Mouse (Mus musculus) C2C12 (cell line): Measurements from ENCODE around the gene Tssk6. TPM values are rescaled to one million over a fixed set of nuclear protein-coding genes. Genes with fewer than 3 reads are reported as not detected.
A peak's percentile ranks its signal among the peaks of the same experiment; 100 is the strongest.

Source experiments
- H3K27me3 ChIP-seq: one replicate; pipeline ENCODE4 v1.6.1; 2011; ENCODE audit not compliant: control insufficient read depth, insufficient read depth, insufficient read length
- H3K36me3 ChIP-seq: one replicate; pipeline ENCODE4 v1.6.1; 2011; ENCODE audit not compliant: control insufficient read depth, insufficient read depth
- H3K4me3 ChIP-seq: one replicate; pipeline ENCODE4 v1.5.1; 2011; ENCODE audit warnings: mild to moderate bottlenecking, control low read depth; ENCODE audit not compliant: poor library complexity, insufficient read depth, severe bottlenecking
- H3K79me2 ChIP-seq: one replicate; pipeline ENCODE4 v1.6.1; 2011; ENCODE audit not compliant: control insufficient read depth, insufficient read depth
- H3K79me3 ChIP-seq: one replicate; pipeline ENCODE4 v1.6.1; 2011; ENCODE audit warnings: low read depth, control low read depth
- H3ac ChIP-seq: one replicate; pipeline ENCODE3; 2011; ENCODE audit warnings: low read depth; ENCODE audit not compliant: control insufficient read depth, insufficient read length
- CEBPB ChIP-seq: IDR thresholded peaks from one replicate; pipeline ENCODE4 v1.6.1; 2011; ENCODE audit warnings: low read depth, mild to moderate bottlenecking, control low read depth, moderate library complexity
- CTCF ChIP-seq: IDR thresholded peaks from one replicate; pipeline ENCODE4 v1.5.1; 2011; ENCODE audit not compliant: control insufficient read depth, insufficient read depth, insufficient read length
- FOSL1 ChIP-seq: IDR thresholded peaks from one replicate; pipeline ENCODE4 v1.8.0; 2011; ENCODE audit warnings: mild to moderate bottlenecking, low read length; ENCODE audit not compliant: poor library complexity, insufficient read depth, severe bottlenecking
- MAX ChIP-seq: IDR thresholded peaks from one replicate; pipeline ENCODE4 v1.6.1; 2011; ENCODE audit warnings: mild to moderate bottlenecking, control low read depth
- MYOD1 ChIP-seq: IDR thresholded peaks from one replicate; pipeline ENCODE4 v1.6.1; 2011; ENCODE audit warnings: low read depth; ENCODE audit not compliant: control insufficient read depth, insufficient read length
- MYOG ChIP-seq: IDR thresholded peaks from one replicate; pipeline ENCODE4 v1.6.1; 2011; ENCODE audit not compliant: control insufficient read depth, insufficient read length; ENCODE audit errors: extremely low read depth
- USF1 ChIP-seq: IDR thresholded peaks from one replicate; pipeline ENCODE4 v1.6.1; 2011; ENCODE audit warnings: low read depth, mild to moderate bottlenecking, control low read depth, moderate library complexity
- polyA plus RNA-seq: library from polyadenylated mRNA; unstranded; fragments of >200 nt; fragmentation: generic; extraction: Trizol; gene quantifications from one replicate; pipeline ENCODE4 v1.2.1, GENCODE M21; 2012; ENCODE audit warnings: missing spikeins

The Tssk6 gene
- polyA plus RNA-seq, 1 experiment: 0.57 TPM

DNA sequence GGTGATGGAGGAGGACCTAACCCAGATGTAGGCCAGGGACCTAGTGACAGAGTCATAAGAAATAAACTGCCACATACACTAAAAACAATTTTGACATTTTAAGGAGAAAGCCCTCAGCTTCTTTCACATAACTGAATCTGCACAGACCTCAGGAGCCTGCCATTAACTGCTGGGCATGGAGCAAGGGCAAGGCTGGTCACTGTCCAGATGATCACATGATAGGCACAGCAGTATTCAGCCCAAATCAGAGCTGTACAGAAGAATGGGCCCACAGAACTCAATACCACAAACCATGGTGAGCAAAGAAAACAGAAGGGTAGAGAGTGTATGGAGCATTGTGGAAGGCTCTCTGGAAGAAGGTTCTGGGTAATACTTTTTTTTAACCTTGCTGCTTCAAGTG lies 24.9 kb downstream of the Tssk6 start:
- Histone ChIP-seq H3K4me3 (no peak overlapping the region), H3K36me3 (peaks cover 10% of the 10 kb centered on the region), H3ac (no peak overlapping the region), H3K27me3 (no peaks in the 10 kb centered on the region), H3K79me2 (peaks cover 98% of the 10 kb centered on the region), H3K79me3 (peaks cover 47% of the 10 kb centered on the region)
- no peak for TF ChIP-seq CEBPB
- no peak for TF ChIP-seq FOSL1
- TF ChIP-seq USF1: no peak

DNA sequence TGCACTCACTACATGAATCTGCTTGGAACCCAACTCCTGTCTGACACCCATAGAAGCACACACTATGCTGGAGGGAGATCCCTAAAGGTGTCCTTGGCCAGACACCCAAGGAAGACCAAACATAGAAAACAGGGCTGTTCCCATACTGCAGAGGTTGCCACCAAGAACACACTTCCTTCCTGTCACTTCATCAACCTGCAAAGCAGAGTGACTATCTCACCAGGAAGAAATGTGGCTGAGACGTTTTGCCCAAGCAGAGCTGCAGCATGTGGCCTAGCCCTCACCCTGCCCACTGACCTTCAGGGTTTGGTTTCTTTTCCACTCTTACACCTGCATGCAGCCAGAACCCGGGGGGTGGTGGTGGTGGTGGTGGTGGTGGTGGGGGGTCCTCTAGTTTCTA lies 31.8 kb downstream of the Tssk6 start:
- peaks cover 58% of the 10 kb centered on the region for H3K79me3 ChIP-seq
- H3K27me3 ChIP-seq: no peaks in the 10 kb centered on the region
- no peak overlapping the region for H3K4me3 ChIP-seq
- H3ac ChIP-seq: no peak overlapping the region
- TF ChIP-seq MAX (no peak), CTCF (no peak), MYOD1 (no peak), MYOG (no peak), FOSL1 (no peak), CEBPB (no peak), USF1 (no peak)
- H3K79me2 ChIP-seq: peaks cover 98% of the 10 kb centered on the region
- peaks cover 26% of the 10 kb centered on the region for H3K36me3 ChIP-seq

DNA sequence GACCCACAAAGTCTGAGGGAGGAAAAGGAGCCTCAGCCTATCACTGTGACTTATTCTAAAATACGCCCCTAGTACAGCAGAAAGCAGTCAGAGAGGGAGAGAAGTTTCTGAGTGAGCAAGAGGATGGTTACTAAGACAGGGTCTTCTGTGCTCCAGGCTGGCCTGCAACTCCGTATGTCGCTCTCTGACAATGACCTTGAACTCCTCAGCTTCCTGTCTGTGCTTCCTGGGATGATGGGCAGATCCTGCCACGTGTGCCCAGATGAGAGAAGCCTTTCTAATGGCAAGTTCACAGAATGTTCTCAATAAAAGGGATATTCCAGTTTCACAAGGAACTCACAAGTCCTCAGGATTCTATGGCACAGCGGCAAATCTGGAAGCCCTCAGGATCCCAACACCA lies 32.6 kb downstream of the Tssk6 start:
- no peak for TF ChIP-seq MYOD1
- TF ChIP-seq MYOG: no peak
- no peak for TF ChIP-seq FOSL1
- TF ChIP-seq CEBPB: no peak
- no peak for TF ChIP-seq USF1
- TF ChIP-seq MAX: no peak
- no peak for TF ChIP-seq CTCF
- no peak overlapping the region for H3ac ChIP-seq
- H3K4me3 ChIP-seq: no peak overlapping the region
- peaks cover 26% of the 10 kb centered on the region for H3K36me3 ChIP-seq
- H3K27me3 ChIP-seq: no peaks in the 10 kb centered on the region
- peaks cover 57% of the 10 kb centered on the region for H3K79me3 ChIP-seq
- peaks cover 97% of the 10 kb centered on the region for H3K79me2 ChIP-seq

DNA sequence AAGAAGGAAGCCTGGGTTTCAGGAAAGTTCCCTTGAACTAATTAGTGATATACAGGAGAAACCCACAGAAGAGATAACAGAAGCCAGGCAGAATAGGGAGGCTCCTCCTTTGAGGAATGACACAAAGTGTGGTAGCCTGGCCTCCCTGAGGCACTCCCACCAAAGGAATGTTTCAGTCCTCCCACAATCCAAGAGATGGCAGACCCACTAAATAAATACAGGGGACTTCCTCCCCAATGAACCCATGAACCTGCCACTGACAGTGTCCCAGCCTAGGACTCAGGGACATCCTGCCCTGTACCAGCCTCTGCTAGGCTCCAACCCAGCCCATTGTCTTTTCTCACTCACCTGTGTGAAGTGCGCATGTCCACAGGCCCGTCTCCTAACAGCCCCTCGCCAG lies 33.4 kb downstream of the Tssk6 start:
- Histone ChIP-seq H3K27me3 (no peaks in the 10 kb centered on the region), H3K79me2 (peaks cover 97% of the 10 kb centered on the region), H3K79me3 (peaks cover 62% of the 10 kb centered on the region), H3ac (no peak overlapping the region), H3K4me3 (no peak overlapping the region), H3K36me3 (peaks cover 26% of the 10 kb centered on the region)
- TF ChIP-seq MYOG: no peak
- no peak for TF ChIP-seq USF1
- no peak for TF ChIP-seq FOSL1
- no peak for TF ChIP-seq CEBPB
- TF ChIP-seq MAX: no peak

DNA sequence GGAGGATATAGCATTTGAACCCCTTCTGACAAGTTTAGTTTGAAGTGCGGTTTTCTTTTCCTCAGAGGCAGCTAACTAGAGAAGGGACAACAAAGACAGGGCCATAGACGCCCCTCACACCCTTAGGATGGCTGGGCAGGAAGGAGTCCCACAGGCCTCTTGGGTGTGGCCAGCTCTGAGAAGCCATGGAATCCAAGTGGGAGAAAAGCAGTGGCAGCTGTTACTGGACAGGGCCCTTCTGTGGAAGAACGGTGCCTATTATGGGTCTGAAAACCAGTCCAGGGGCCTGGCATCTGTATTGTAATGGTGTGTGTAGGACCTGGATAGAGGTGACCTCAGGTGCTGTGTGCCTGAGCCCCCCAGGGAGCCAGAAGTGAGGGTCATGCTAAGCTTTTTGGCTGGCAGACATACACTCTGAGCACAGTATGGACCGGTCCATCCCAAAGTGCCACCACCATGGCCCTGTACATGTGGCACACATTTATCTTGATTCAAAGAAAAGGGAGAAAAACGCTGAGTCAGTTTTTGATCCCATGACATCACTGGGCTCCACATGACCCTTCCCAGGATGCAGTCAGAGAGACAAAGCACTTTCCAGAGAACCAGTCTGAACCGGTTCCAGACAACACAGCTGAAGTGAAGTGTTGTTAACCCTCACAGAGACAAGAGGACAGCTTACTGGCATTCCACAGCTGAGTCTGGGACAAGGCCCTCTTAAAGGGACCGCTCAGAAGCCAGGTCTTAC lies 34.2 kb downstream of the Tssk6 start:
- H3K36me3 ChIP-seq: peaks cover 26% of the 10 kb centered on the region
- peak; percentile 72 for TF ChIP-seq USF1
- TF ChIP-seq MAX: no peak
- H3K4me3 ChIP-seq: no peak overlapping the region

DNA sequence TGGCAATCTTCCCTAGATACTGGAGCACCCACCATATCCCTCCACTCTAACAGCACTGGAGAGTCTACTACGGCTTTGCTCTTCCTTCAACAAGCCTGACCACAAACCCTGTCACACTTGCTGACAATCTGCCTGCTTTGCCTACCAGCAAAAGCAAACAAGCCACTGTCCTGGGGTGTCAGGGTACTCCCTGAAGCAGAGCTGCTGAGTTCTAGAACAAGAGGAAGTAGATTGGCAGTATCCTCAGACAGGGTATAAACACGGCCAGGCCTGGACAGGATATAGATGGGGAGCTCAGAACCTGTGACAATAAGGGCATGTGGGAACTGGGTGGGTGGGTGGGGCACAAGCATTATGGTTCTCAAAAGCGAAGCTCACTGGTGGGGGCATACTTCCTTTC lies 35.5 kb downstream of the Tssk6 start:
- H3K4me3 ChIP-seq: no peak overlapping the region
- no peak for TF ChIP-seq MYOD1
- TF ChIP-seq FOSL1: no peak
- no peak for TF ChIP-seq CTCF
- TF ChIP-seq CEBPB: no peak
- no peak for TF ChIP-seq USF1
- TF ChIP-seq MAX: no peak
- TF ChIP-seq MYOG: no peak
- peaks cover 20% of the 10 kb centered on the region for H3K36me3 ChIP-seq
- peaks cover 60% of the 10 kb centered on the region for H3K79me3 ChIP-seq
- no peaks in the 10 kb centered on the region for H3K27me3 ChIP-seq
- H3K79me2 ChIP-seq: peaks cover 99% of the 10 kb centered on the region
- H3ac ChIP-seq: no peak overlapping the region

More for the DNA sequence above, 34.2 kb downstream of the Tssk6 start:
- Histone ChIP-seq H3K27me3 (no peaks in the 10 kb centered on the region), H3K79me3 (peaks cover 59% of the 10 kb centered on the region), H3ac (no peak overlapping the region), H3K79me2 (peaks cover 97% of the 10 kb centered on the region)
